Comparison of ENCODE assay signal across 12 mouse cellular contexts in genomic region chr6:145431747-145432146, GRCm38 (mm10).
A peak's percentile ranks its signal among the peaks of the same experiment; 100 is the strongest.
DNase-seq lines count a peak whose midpoint lies in the region; ATAC-seq and TF ChIP-seq lines count a peak whose summit lies in the region.
"Had no signal": no experiment of that assay in that cellular context is flagged by ENCODE, and none has a peak within 500 bp of the region (broad histone marks: within the 10 kb centered on the region; RNA-seq: fewer than 3 reads in every experiment).

No protein-coding gene starts in this region.

- no peak for DNase-seq in heart, adult 11 months
- DNase-seq in testis, postnatal 14 days (ENCODE audit: low spot score) = no peak
- DNase-seq in limb, embryonic 11.5 days (ENCODE audit: low spot score) = peak; percentile 50
- DNase-seq in spleen, postnatal 14 days (ENCODE audit: low spot score in 2 of 2) = no peak
- DNase-seq in adrenal gland, postnatal 25 days = no peak
- DNase-seq: cerebellum, adult 11-12 months; kidney, adult 2 months; liver, embryonic 13.5 days had no signal

- peaks cover 24% of the 10 kb centered on the region for H3K4me1 ChIP-seq in heart, embryonic 15.5 days (replicated peaks)
- H3K4me1 ChIP-seq in testis, adult 2 months (ENCODE audit: control insufficient read depth, insufficient read depth, low read length) = peaks cover 2% of the 10 kb centered on the region
- H3K4me1 ChIP-seq in limb, embryonic 11.5 days (ENCODE audit: control insufficient read depth, insufficient read depth, low read length) = peaks cover 20% of the 10 kb centered on the region
- H3K4me1 ChIP-seq: liver, embryonic 13.5 days; megakaryocyte, embryonic 14.5 days had no signal

- H3K4me2 ChIP-seq in heart, embryonic 15.5 days = no peak overlapping the region
- H3K4me2 ChIP-seq in limb, embryonic 11.5 days (ENCODE audit: low read depth, severe bottlenecking) = no peak overlapping the region
- H3K4me2 ChIP-seq: liver, embryonic 13.5 days; neural tube, embryonic 13.5 days had no signal

- ATAC-seq in heart, embryonic 15.5 days (replicated peaks; ENCODE audit: insufficient number of reproducible peaks, insufficient read depth, low FRiP score, low read depth) = no peak
- ATAC-seq in limb, embryonic 11.5 days (ENCODE audit: insufficient number of reproducible peaks, low FRiP score, low TSS enrichment, low read depth) = no peak

- no peaks in the 10 kb centered on the region for H3K36me3 ChIP-seq in heart, embryonic 15.5 days
- no peaks in the 10 kb centered on the region for H3K36me3 ChIP-seq in testis, adult 2 months (ENCODE audit: control insufficient read depth, insufficient read depth, low read length)
- H3K36me3 ChIP-seq in limb, embryonic 11.5 days (ENCODE audit: control insufficient read depth, insufficient read depth, low read length) = no peaks in the 10 kb centered on the region
- H3K36me3 ChIP-seq: liver, embryonic 13.5 days; neural tube, embryonic 13.5 days had no signal

- TF ChIP-seq POLR2A in testis, adult 2 months (IDR thresholded peaks at IDR 0.05; ENCODE audit: control insufficient read depth, low read depth, low read length) = no peak

- H3K27ac ChIP-seq in heart, embryonic 15.5 days = 0 out of 2 replicates have a peak overlapping the region, but pooled peaks have one; percentile 1
- no peak overlapping the region for H3K27ac ChIP-seq in testis, adult 2 months (ENCODE audit: control insufficient read depth, insufficient read depth, low read depth, low read length)
- 0 out of 2 replicates have a peak overlapping the region, but pooled peaks have one; percentile 40 for H3K27ac ChIP-seq in limb, embryonic 11.5 days (replicated peaks; ENCODE audit: low read depth, low read length)
- H3K27ac ChIP-seq: liver, embryonic 13.5 days; neural tube, embryonic 13.5 days had no signal

- H3K4me3 ChIP-seq in heart, embryonic 15.5 days = no peak overlapping the region
- peak overlapping the region; percentile 5; the same call in 1 of the 2 replicates for H3K4me3 ChIP-seq in testis, adult 2 months (ENCODE audit: control insufficient read depth, low read depth, low read length)
- H3K4me3 ChIP-seq in limb, embryonic 11.5 days (ENCODE audit: low read depth, low read length) = no peak overlapping the region
- H3K4me3 ChIP-seq: liver, embryonic 13.5 days; megakaryocyte, embryonic 14.5 days; neural tube, embryonic 13.5 days had no signal

- no peaks in the 10 kb centered on the region for H3K27me3 ChIP-seq in heart, embryonic 15.5 days
- H3K27me3 ChIP-seq in testis, adult 2 months (ENCODE audit: control insufficient read depth, insufficient read depth, low read length) = no peaks in the 10 kb centered on the region
- no peaks in the 10 kb centered on the region for H3K27me3 ChIP-seq in limb, embryonic 11.5 days (ENCODE audit: control insufficient read depth, insufficient read depth, low read length)
- H3K27me3 ChIP-seq: liver, embryonic 13.5 days; neural tube, embryonic 13.5 days had no signal

- no peak for TF ChIP-seq CTCF in testis, adult 2 months (IDR thresholded peaks at IDR 0.05; ENCODE audit: control insufficient read depth, insufficient read depth, insufficient replicate concordance, low read depth, low read length)

- H3K9ac ChIP-seq in heart, embryonic 15.5 days = no peak overlapping the region
- H3K9ac ChIP-seq in limb, embryonic 11.5 days (ENCODE audit: low read length) = no peak overlapping the region
- H3K9ac ChIP-seq: liver, embryonic 13.5 days; neural tube, embryonic 13.5 days had no signal

- no peaks in the 10 kb centered on the region for H3K9me3 ChIP-seq in heart, embryonic 15.5 days (replicated peaks)
- no peaks in the 10 kb centered on the region for H3K9me3 ChIP-seq in limb, embryonic 11.5 days (ENCODE audit: control insufficient read depth, low read length)
- H3K9me3 ChIP-seq: liver, embryonic 13.5 days; megakaryocyte, embryonic 14.5 days; neural tube, embryonic 13.5 days had no signal

- WGBS in heart, embryonic 15.5 days = 54% methylated on average over 14 of the region's 14 CpGs
- 23% methylated on average over 14 of the region's 14 CpGs for WGBS in limb, embryonic 11.5 days
